Mouse (Mus musculus): ENCODE data around the gene Olfr1411.

Olfr1411 gene

GRCm38 (mm10) chr1:92594111-92594510, at the start of gene Olfr1411:
Olfr1411 (plus strand) TSS chr1:92594411.
- no peak for DNase-seq

GRCm38 (mm10) chr1:92545929-92546328, 48.3 kb upstream of the Olfr1411 start:
- no peak for DNase-seq

GRCm38 (mm10) chr1:92571022-92571421, 23.2 kb upstream of the Olfr1411 start, which contains the start of gene Olfr1413:
Olfr1413 (plus strand) TSS chr1:92571322.
- DNase-seq = no peak

- DNase-seq = no peak
Measured at GRCm38 (mm10) chr1:92585479-92585878, 8.7 kb upstream of the Olfr1411 start, which contains the start of gene Olfr1412. Olfr1412 (plus strand) TSS chr1:92585779.

- no peak for DNase-seq
Measured at GRCm38 (mm10) chr1:92596019-92596418, 1.8 kb downstream of the Olfr1411 start.

- no peak for DNase-seq
Measured at GRCm38 (mm10) chr1:92605482-92605881, 11.3 kb downstream of the Olfr1411 start, which contains the start of gene Olfr1410. Olfr1410 (plus strand) TSS chr1:92605782.

- no peak for DNase-seq
Measured at GRCm38 (mm10) chr1:92607711-92608110, 13.5 kb downstream of the Olfr1411 start.

- peak; percentile 44 for DNase-seq
Measured at GRCm38 (mm10) chr1:92611008-92611407, 16.8 kb downstream of the Olfr1411 start.

GRCm38 (mm10) chr1:92613175-92613574, 19.0 kb downstream of the Olfr1411 start:
- DNase-seq = no peak

- DNase-seq = no peak
Measured at GRCm38 (mm10) chr1:92614516-92614915, 20.3 kb downstream of the Olfr1411 start.

GRCm38 (mm10) chr1:92616046-92616445, 21.8 kb downstream of the Olfr1411 start:
- no peak for DNase-seq

GRCm38 (mm10) chr1:92617488-92617887, 23.3 kb downstream of the Olfr1411 start, which contains the start of gene Olfr12:
Olfr12 (plus strand) TSS chr1:92617788.
- no peak for DNase-seq

GRCm38 (mm10) chr1:92618360-92618759, 24.1 kb downstream of the Olfr1411 start:
- no peak for DNase-seq

- no peak for DNase-seq
Measured at GRCm38 (mm10) chr1:92628227-92628626, 34.0 kb downstream of the Olfr1411 start.

- DNase-seq = no peak
Measured at GRCm38 (mm10) chr1:92632196-92632595, 38.0 kb downstream of the Olfr1411 start.

GRCm38 (mm10) chr1:92632948-92633347, 38.7 kb downstream of the Olfr1411 start:
- no peak for DNase-seq

GRCm38 (mm10) chr1:92633726-92634125, 39.5 kb downstream of the Olfr1411 start:
- no peak for DNase-seq

- no peak for DNase-seq
Measured at GRCm38 (mm10) chr1:92634569-92634968, 40.4 kb downstream of the Olfr1411 start.

- no peak for DNase-seq
Measured at GRCm38 (mm10) chr1:92634976-92635599, 40.9 kb downstream of the Olfr1411 start.

- DNase-seq = no peak
Measured at GRCm38 (mm10) chr1:92636015-92636414, 41.8 kb downstream of the Olfr1411 start.

GRCm38 (mm10) chr1:92636676-92637075, 42.5 kb downstream of the Olfr1411 start:
- no peak for DNase-seq

- DNase-seq = no peak
Measured at GRCm38 (mm10) chr1:92637501-92638172, 43.4 kb downstream of the Olfr1411 start.

GRCm38 (mm10) chr1:92638181-92638580, 44.0 kb downstream of the Olfr1411 start:
- peak; percentile 84 for DNase-seq

- no peak for DNase-seq
Measured at GRCm38 (mm10) chr1:92638736-92639135, 44.5 kb downstream of the Olfr1411 start.

Measured in right cerebral cortex, adult 18-20 months (tissue).